Mouse (Mus musculus): ENCODE results near the gene Spi1. TPM values are rescaled to one million over a fixed set of nuclear protein-coding genes. Genes with fewer than 3 reads are reported as not detected.
"Not testable (repeated sequence)": the region's sequence is repeated elsewhere in the genome, so short reads cannot be mapped to it uniquely, and the experiment has no call there.

Gene Spi1
- total RNA-seq, 2 experiments from 2014 or later, result 3.7 to 4.3 TPM

DNA sequence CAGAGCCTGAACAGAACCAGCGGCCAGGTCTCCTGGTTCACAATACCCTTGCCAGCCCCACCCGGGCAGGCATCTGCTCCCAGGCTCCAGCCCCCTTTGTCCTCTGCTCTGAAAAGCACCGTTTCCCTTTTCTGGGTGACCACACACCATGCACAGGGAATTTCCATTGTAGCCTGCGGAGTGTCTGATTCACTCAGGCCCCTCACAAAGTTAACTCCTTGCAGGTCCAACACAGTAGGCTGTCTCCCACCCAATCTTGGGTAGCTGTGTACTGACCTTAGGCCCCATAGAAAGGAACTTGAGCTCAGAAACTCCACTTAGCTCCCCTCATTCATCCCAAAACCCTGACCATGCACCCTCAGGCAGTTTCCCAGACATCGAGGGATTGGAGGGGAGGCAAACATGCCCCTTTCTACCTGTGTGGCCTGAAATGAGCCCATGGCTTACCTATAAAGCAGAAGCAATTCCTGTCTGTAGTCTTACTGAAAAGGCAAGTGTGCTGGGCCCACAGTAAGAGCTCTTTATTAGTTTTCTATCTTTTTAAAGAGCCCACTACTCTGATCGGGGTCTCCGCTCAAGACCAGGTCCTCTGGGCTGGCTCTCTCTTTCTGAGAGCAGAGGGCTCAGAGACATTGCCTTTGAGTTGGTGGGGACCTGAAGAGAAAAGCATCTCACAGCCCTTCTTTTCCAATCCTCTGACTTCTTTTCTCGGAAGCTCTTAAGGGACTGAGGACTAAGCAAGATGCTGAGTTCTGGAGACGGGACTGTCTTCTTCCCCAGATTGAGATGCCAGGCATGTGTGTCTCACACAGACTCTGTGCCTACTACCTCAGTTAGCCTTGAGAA, 4.4 kb downstream of the Spi1 start:
- no peak for DNase-seq (ENCODE audit: low spot score)
- intact Hi-C loops (cut with DNase I), result no loop called here

DNA sequence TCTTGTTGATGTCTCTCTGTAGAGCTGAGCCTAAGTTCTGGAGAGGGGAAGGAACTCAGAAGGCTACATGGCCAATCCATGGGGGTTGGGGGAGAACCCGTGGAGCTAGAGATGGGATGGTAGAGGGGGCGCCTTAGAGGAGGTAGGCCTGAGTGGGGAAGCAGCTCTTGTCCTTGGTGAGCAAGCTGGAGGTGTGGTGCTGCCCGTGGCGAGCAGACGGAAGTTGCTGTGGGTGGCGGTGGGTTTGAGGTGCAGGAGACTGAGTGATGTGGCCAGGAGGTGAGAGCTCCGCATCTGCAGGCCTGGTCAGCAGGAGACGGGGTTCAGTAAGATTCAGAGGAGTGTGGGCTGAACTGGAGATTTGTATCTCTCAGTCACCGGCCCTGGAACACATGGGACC, 5.3 kb downstream of the Spi1 start:
- intact Hi-C loops (cut with DNase I), result no loop called here
- no peak for DNase-seq (ENCODE audit: low spot score)

DNA sequence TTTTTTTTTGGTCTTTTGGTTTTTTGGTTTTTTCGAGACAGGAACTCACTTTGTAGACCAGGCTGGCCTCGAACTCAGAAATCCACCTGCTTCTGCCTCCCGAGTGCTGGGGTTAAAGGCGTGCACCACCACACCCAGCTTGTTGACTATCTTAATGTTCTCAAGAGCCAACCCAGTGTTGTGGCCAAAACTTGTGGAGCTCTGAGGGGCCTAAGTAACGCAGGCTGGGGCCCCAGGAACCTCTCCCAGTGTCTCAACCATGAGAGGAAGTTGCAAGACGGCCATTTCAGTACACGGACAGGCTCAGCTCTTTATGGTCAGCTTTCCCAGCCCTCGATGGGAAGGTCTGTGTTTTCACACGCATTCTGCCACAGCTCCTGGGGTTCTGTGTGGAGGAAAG, 6.8 kb downstream of the Spi1 start:
- DNase-seq (ENCODE audit: low spot score), result no peak
- intact Hi-C loops (cut with DNase I), result no loop called here

- DNase-seq (ENCODE audit: low spot score), result no peak
- intact Hi-C loops (cut with DNase I), result no loop called here
Observed at GRCm38 (mm10) chr2:91090208-91090607, 8.0 kb downstream of the Spi1 start.

GRCm38 (mm10) chr2:91090827-91091226, 8.6 kb downstream of the Spi1 start:
- intact Hi-C loops (cut with DNase I), result no loop called here
- no peak for DNase-seq (ENCODE audit: low spot score)

DNA sequence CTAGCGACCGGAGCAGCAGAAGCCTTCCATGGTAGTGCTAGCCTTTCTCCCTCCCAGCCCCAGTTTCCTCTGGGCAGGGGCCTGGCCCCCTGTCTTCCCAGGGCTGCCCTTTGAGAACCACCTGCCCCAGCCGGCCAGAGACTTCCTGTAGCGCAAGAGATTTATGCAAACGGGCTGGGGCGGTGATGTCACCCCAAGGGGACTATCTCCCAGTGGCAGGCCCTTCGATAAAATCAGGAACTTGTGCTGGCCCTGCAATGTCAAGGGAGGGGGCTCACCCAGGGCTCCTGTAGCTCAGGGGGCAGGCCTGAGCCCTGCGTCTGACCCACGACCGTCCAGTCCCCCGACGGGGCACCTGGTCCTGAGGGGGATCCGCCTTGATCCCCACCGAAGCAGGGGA, 14.3 kb downstream of the Spi1 start:
- no peak for DNase-seq (ENCODE audit: low spot score)
- intact Hi-C loops (cut with DNase I), result no loop called here

DNA sequence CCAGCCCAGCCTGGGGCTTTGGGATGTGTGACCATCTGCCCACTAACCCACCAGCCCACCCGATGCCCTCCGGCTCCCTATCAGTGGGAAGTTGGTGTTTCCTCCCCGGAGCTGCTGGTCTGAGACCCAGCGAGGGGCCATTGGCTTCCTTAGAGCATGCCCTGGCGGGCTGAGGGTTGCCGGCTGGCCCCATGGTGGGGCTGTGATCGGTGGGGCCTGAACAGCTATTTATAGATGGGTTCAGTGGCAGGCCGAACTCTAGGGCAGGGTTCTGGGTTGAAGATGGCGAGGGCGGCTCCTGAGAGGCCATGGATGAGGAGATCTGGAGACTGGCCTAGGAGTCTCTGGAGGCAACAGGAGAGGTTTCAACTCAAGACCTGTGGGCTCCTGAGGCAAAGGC, 14.8 kb downstream of the Spi1 start:
- DNase-seq (ENCODE audit: low spot score), result no peak
- intact Hi-C loops (cut with DNase I), result no loop called here

DNA sequence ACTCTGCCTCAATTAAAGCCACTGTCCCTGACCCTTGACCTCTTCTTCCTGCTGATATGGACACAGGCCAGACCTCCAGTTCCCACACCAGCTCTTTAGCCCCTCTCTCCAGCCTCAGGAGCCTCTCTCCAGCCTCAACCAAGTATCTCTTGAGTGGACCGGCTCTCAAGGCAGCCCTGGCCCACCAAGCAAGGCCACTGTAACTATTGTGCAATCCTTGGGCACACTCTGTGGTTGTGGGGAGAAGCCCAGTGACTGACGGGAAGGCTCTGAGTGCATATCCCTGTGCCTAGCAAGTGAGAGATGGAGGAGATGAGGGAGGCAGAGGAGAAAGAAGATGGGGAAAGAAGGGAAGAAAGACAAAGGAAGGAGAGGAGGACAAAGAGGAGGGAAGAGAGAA, 16.0 kb downstream of the Spi1 start:
- intact Hi-C loops (cut with DNase I), result no loop called here
- no peak for DNase-seq (ENCODE audit: low spot score)

DNA sequence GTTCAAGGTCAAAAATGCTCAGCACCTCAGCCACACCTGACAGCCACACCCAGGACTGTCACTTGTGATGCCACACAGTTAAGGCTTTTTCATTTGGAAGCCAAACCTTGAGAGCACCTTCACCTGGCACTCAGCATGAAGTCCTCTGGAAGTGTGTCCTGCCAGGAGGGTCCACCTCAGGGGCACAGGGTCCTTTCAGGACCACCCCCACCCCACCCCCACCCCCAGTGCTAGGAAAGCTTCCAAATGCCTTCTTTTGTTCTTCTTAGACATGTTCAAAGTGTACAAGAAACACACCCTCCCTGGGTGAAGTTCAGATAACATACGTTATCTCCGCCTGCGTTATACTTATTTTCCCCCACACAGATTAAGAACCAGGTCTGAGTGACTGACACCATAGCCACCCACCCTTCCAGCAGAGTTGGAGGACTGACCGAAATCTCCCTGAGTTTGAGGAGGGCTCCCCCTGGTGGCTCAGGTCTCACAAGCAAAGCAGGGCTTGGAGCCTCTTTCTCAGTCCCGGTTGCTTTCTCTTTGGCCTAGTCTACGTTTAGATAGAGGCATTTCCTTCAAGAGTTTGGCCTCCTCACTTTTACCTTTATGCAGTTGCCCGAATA, 19.0 kb downstream of the Spi1 start:
- peak; percentile 65 for DNase-seq (ENCODE audit: low spot score)
- intact Hi-C loops (cut with DNase I), result loop anchor here (1.0 to 5.0 kb wide), 3 partner anchors 31 to 235 kb away; partner anchors contain the start of gene Slc39a13

DNA sequence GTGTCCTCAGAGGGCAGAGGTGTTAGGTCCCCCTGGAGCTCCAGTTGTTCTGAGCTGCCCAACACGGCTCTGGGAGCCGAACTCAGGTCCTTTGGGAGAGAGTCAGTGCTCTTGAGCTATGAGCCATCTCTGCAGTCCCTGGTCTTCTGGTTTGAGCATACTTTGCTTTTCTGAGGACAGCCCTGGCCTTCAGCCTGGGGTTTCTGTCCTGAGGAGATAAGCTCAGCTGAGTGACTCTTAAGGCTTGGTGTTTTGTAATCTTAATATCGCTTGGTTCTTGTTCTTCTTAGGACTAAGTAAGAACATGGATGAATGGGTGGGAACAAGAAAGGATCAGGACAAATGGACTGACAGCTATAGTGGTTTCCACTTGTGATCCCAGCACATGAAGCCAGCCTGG, 26.0 kb downstream of the Spi1 start:
- intact Hi-C loops (cut with DNase I), result no loop called here
- DNase-seq (ENCODE audit: low spot score), result no peak

- DNase-seq (ENCODE audit: low spot score), result no peak
- intact Hi-C loops (cut with DNase I), result no loop called here
Observed at GRCm38 (mm10) chr2:91109241-91109640, 27.1 kb downstream of the Spi1 start.

DNA sequence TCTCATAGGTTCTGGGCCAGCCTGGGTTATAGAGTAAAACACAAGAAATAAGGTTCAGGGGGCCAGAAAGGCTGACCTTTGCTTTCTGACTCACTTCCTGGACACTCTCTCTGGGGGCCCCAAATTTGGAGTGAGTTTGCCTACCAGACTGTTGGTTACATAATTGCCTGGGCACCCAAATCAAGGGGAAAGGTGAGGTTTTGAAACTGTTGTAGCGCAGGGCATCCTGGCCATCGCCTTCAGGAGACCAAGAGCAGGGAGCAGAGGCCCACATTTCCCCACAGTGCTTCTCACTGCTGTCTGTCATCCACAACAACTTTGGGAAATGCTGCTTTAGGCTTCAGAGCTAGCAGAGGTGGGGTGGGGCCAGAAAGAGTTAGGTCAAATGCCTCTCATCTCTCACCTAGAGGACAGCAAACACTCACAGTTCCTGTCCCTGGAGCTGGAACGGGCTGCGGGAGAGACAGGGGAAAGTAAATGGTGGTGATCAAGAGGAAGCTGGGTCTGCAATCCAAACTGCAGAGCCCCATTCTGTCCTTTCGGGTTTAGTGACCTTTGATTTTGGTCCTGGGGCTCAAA, 27.7 kb downstream of the Spi1 start:
- intact Hi-C loops (cut with DNase I), result no loop called here
- no peak for DNase-seq (ENCODE audit: low spot score)

- DNase-seq (ENCODE audit: low spot score), result no peak
- intact Hi-C loops (cut with DNase I), result no loop called here
Observed at GRCm38 (mm10) chr2:91110429-91110828, 28.2 kb downstream of the Spi1 start.

DNA sequence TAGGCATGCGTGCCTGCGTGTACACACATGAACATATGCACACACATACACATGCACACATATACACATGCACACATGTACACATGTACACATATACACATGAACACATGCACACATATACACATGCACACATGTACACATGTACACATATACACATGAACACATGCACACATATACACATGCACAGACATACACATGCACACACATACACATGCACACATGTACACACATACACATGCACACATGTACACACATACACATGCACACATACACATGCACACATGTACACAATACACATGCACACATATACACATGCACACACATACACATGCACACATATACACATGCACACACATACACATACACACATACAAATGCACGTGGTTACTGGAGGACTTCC, 29.6 kb downstream of the Spi1 start:
- intact Hi-C loops (cut with DNase I); DNase-seq (ENCODE audit: low spot score): not testable (repeated sequence)

DNA sequence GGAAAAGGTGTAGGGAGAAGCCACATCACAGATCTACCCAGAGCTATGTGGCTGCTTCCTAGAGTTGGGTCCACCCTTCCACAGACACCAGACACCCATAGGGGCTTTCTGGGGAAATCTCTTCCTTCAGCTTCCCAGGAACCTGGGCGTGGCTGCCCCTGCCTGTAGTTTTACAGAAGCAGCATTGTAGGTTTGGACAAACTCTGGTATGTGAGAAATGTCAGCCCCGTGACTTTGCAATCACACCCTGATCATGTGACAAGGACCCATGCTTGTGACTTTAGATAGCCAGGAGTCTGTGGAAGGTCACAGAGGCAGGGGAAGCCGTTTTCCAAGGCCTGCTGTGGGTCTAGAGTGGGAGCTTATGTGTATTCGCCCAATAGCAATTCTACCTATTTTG, 30.3 kb downstream of the Spi1 start:
- intact Hi-C loops (cut with DNase I), result no loop called here

DNA sequence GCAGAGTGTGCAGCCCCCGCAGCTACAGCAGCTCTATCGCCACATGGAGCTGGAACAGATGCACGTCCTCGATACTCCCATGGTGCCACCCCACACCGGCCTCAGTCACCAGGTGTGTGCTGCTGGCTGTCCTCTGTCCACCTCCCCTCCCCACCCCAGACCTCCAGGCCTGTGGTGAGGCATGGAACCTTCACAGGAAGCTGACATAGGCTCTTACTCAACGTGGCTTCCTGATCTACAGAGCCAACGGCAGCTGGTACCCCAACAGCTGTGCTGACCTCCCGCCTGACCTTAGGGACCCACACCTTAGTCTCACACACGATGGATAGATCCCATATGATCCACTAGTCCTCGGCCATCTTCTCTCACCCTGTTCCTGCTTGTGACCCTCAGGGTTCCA, 31.1 kb downstream of the Spi1 start:
- intact Hi-C loops (cut with DNase I), result no loop called here
- DNase-seq (ENCODE audit: low spot score), result no peak

More for the DNA sequence above, 30.3 kb downstream of the Spi1 start:
- no peak for DNase-seq (ENCODE audit: low spot score)

DNA sequence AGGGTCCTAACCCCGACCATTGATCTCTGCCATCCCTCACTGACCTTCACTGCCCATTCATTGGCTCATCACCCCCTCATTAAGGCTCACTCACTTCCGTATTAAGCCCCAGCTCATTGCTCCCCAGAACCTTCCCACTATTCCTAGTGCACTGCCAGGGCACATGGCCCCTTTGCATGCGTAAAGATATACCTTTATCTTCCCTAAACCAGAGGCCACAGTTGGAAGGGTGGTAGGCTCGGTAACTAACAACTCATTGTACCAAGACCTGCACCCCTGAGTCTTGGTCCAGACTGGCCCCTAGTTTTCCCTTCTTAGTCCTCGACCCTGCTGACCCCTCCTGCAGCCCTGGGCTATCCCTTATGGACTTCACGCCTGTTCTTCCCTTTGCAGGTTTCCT, 31.7 kb downstream of the Spi1 start:
- intact Hi-C loops (cut with DNase I), result no loop called here
- no peak for DNase-seq (ENCODE audit: low spot score)

- peak; percentile 85 for DNase-seq (ENCODE audit: low spot score)
- intact Hi-C loops (cut with DNase I), result loop anchor here (1.0 to 5.0 kb wide), 3 partner anchors 79 to 367 kb away; no protein-coding TSS in a partner anchor
Observed at GRCm38 (mm10) chr2:91114781-91115577, 32.8 kb downstream of the Spi1 start.

DNA sequence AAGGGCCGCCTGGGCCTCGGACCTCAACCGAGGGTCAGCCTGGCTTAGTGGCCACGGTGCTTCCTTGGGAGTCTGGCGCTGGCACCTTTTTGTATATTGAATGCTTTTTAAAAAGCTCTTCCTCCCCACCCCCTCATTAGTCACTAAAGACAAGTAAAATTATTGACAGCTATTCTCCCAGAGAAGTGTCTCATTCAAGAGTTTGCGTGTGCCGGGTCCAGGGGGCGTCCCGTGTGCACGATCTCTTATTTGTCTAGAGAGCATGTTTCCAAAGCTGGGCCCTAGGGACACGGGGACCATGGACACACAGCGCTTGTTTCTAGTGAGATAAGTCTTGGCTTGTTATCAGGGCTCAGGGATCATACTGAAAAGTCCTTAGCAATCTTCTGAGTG, 33.4 kb downstream of the Spi1 start:
- intact Hi-C loops (cut with DNase I), result loop anchor here (1.0 to 5.0 kb wide), 3 partner anchors 79 to 367 kb away; no protein-coding TSS in a partner anchor
- no peak for DNase-seq (ENCODE audit: low spot score)

DNA sequence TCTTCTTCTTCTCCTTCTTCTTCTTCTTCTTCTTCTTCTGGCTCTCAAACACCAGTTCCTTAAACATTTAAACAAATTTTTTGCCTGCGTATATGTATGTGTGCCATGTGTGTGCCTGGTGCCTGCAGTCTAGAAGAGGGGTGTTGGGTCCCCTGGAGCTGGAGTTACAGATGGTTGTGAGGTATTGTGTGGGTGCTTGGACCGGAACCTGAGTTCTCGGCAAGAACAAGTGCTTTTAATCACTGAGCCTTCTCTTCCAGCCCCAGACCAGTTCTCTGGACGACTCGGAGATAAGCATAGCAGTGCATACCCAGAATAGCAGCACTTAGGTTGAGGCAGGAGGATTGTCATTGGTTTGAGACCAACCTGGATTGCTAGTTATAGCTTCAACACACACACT, 34.7 kb downstream of the Spi1 start:
- DNase-seq (ENCODE audit: low spot score), result no peak
- intact Hi-C loops (cut with DNase I), result loop anchor here (5.0 kb wide), 2 partner anchors 150 to 365 kb away; no protein-coding TSS in a partner anchor
